Mouse (Mus musculus) gonadal fat pad, adult 2 months (tissue): ENCODE results near the gene Ube2j1. TPM values are rescaled to one million over a fixed set of nuclear protein-coding genes. Genes with fewer than 3 reads are reported as not detected.
"Not testable (repeated sequence)": the region's sequence is repeated elsewhere in the genome, so short reads cannot be mapped to it uniquely, and the experiment has no call there.

Experiments used
- DNase-seq: peaks from one replicate; pipeline ENCODE4 v3.0.0-alpha.2; 2012; ENCODE audit warnings: low read depth
- polyA plus RNA-seq: library from polyadenylated mRNA; depleted of rRNA; stranded (reverse); fragments of >200 nt; gene quantifications from 2 replicates; pipeline ENCODE4 v1.2.3, GENCODE M21; 2012; rRNA removed

The Ube2j1 gene
- polyA plus RNA-seq, result 29.5 and 31.6 TPM in 2 replicates

GRCm38 (mm10) chr4:33031195-33031960 is at the start of gene Ube2j1:
Gene Ube2j1, plus strand, starts transcription at chr4:33031416.
- DNase-seq, result no peak

GRCm38 (mm10) chr4:32981617-32982016 is 49.6 kb upstream of the Ube2j1 start:
- DNase-seq, result no peak

DNA sequence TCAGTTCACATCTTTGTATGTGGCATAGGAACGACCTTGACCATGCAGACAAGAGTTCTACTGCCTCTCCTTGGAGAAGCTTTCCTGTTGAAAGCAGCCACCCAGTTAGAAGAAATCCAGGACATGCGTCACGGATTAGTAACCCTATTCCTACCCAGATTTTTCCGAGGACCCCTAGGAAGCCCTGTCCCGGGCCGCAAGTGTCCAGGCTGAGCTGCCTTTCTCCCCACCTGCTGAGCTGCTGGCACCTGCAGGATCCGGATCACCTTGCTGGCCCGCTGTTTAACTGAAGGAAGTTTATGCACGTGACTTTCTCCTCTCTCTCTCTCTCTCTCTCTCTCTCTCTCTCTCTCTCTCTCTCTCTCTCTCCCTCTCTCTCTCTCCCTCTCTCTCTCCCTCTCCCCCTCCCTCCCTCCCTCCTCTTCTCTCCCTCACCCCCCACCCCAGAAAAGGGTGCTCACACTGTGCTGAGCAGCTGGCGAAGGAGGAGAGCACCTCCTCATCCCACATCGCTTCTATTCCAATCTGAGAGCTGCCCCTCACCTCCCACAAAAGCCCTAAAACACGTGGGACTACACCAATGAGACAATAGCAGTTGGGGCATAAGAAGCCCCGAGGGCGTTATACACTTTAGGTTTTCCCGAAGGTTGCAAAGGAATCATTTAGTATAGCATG is 49.0 kb upstream of the Ube2j1 start:
- no peak for DNase-seq

DNA sequence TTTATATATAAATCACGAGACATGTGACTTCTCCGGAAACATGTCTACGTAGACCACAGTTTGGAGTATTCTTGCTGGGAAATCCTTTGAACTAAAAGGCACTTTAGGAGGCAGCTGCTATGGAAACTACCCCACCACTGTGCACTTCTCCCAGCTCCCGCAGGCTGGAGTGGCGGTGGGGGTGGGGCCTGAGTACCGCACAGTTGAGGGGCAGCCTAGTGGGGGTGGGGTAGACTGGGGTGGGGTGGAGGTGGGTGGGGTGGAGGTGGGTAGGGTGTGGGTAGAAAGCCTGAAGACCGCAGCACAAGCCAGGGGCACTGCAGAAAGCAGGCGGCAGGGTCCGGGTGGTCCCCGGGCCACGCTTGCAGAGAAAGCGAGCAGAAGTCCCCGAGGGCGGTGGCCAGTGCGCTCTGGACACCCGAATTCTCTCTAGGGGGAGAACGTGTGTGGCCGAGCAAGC is 48.5 kb upstream of the Ube2j1 start, which contains the start of gene Rragd:
Gene Rragd, plus strand, starts transcription at position 322 of the 460 bp plus-strand sequence.
- DNase-seq, result no peak

DNA sequence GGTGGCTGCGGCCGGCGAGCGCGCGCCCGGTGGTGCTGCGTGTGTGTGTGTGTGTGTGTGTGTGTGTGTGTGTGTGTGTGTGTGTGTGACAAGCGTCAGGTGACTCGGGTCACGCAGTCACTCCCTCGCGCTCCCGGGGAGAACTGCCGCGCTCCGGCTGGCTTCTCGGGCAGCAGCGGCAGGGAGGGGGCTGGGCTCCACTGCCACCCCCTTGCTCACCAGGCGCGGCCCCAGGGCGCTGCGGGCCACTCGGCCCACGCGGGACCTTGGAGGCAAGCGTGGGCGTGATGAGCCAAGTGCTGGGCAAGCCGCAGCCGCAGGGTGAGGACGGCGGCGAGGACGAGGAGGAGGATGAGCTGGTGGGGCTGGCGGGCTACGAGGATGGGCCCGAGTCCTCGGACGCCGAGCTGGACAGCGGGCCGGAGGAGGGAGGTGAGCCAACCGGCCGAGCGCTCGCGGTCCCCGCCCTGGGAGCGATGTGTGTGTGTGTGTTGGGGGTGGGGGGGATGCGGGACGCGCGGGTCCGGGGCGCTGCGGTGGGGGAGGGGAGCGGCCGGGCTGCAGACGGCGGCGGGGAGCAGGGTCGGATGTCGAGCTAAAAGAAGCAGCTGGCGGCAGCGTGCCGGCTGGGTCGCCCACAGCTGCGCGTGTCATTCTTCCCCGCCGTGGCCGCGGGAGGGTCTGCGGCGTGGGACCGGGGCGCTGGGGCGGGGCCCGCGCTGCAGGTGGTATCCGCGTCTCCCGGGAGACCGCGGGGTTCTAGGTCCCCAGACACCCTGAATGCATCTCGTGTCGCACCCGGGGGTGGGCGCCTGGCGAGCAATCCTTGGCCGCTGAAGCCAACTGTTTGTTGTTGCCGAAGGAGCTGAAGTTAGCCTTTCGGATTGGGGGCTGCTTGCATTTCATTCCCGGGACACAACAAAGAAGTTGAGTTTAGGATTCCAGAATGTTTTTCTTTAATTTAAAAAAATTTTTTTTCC is 47.8 kb upstream of the Ube2j1 start:
- no peak for DNase-seq

DNA sequence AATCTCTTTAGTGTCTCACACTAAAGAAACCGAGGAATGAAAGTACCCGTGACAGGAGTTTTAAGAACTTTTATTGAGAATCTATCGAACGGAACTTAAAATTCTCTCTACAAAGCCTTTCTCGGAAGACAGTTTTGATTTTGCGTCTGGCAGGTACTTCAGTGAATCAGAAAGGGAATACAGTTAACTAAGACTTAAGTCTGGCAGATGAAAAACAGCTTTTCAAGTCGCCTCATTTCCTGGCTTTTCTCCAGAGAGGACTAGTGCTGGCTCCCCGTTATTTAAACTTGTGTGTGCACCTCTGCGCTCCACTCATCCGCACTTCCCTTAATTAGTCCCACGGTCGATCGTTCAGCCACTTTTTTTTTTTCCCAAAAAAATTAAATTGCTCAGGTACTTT is 47.0 kb upstream of the Ube2j1 start:
- DNase-seq, result no peak

- DNase-seq, result no peak
These were observed 46.2 kb upstream of the Ube2j1 start for GRCm38 (mm10) chr4:32984801-32985675.

- DNase-seq, result no peak
These were observed 45.5 kb upstream of the Ube2j1 start for GRCm38 (mm10) chr4:32985684-32986083.

DNA sequence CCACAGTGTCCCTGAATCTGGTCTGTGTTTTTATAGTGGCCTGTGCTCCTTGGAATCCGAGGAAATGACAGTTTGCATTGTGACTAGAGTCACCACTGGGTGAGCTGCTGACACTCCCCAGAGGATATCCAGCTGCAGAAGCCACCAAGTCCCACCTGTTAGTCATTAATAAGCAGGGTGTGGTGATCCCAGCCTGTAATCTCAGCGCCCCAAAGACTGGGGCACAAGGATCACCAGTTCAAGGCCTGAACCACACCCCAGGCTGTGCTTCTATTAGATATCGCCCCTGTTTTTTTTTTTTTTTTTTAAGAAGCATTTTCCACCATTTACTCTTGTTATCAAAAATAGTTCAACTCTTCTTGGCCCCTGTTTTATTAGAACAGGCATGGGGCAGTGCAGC is 44.2 kb upstream of the Ube2j1 start:
- DNase-seq, result no peak

DNA sequence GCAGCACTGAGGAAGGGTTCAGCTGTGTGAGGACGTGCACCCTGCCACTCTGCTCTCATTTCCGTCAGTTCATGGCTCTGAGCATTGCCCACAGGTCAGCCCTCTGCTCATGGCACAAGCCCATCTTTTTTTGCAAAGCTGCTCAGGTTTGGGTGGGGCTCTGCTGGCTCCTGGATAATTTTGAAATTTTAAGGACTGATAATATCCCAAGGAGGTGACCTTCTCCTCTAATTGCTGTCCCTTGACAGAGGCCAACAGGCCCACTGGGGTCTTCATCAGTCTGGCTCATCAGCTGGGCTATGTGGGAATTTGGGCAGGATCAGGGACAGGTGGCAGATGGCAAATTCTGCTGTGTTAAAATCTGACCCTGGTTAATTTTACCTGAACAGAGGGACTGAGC is 41.9 kb upstream of the Ube2j1 start:
- DNase-seq, result no peak

- DNase-seq, result no peak
These were observed 37.0 kb upstream of the Ube2j1 start for GRCm38 (mm10) chr4:32994168-32994567.

- no peak for DNase-seq
These were observed 35.1 kb upstream of the Ube2j1 start for GRCm38 (mm10) chr4:32996083-32996482.

DNA sequence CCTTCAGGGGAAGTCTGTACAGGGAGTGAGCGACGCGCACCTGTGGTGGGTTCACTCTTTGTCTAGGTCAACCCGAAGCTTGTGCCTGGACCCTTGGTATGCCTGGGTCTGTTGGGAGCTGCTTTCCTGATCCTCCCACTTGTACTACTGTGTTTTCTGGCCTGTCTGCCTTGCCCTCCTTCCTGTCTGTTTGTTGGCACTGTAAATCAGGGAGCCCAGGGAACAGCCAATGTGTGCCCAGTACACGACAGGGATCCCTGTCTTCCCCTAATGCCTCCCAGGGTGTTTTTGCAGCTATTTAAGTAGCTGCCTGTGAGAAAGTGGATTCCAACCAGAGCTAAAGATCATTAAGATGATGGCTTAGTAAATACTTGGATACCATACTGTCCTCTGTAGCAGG is 33.6 kb upstream of the Ube2j1 start:
- no peak for DNase-seq

DNA sequence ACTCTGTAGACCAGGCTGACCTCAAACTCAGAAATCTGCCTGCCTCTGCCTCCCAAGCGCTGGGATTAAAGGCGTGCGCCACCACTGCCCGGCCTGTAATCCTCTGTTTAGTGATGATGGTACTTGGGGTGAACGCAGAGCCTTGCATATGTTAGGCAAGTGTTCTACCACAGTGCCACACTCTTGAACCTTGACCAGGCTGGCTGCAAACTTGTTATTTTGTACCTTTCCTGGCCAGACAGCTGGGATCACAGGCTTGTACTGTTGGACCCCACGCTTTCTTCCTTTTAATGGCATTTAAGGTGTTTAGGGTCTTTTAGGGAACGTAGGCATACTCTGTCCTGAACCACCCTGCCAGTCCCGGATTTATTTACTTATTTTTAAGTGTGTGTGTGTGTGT is 32.2 kb upstream of the Ube2j1 start:
- DNase-seq, result no peak

- DNase-seq, result no peak
These were observed 29.1 kb upstream of the Ube2j1 start for GRCm38 (mm10) chr4:33002081-33002480.

- DNase-seq, result not testable (repeated sequence)
These were observed 25.4 kb upstream of the Ube2j1 start for GRCm38 (mm10) chr4:33005595-33006470.

DNA sequence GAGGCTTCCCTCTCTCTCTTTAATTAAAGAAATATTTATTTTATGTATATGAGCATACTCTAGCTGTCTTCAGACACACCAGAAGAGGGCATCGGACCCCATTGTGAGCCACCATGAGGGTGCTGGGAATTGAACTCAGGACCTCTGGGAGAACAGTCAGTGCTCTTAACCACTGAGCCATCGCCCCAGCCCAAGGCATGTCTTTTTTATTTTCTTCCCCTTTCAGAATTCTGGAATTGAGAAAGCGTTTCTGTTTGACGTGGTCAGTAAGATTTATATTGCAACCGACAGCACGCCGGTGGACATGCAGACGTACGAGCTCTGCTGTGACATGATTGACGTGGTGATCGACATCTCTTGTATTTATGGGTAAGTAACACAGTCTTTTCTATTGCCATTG is 24.4 kb upstream of the Ube2j1 start:
- DNase-seq, result no peak

DNA sequence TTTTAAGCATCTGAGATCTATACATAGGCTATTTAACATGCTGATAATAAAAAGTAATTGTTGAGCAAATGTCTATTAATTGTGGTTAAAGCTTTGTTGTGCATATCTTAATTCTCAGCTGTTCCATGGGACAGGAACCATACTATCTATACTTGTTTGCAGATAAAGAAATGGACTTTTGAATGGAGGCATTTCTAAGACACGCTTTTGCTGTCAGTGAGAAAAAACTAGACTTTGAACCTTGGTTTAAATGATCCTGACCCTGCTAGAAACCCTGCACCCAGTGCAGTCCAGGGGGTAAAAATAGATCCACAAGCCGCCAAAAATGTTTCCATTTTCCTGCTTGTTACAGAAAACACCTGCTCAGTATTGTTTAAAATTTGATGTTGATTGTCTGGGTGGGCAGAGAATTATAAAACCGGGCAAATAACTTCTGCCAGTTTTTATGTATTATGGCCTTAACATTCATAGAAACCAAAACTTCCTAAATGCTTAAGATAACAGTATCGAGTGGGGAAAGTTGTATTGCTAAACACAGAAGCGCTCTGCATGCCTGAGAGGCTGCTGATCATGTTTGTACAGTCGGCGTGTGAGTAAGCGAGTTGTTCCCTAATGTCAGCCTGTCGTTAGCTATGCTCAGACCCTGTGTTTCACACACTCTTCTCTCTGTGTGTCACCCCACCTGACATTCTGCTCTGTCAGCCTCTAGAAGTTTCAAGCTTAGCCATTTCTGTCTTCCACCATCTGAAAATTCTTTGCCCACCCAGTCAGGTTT is 23.6 kb upstream of the Ube2j1 start:
- DNase-seq, result no peak

- DNase-seq, result no peak
These were observed 21.1 kb upstream of the Ube2j1 start for GRCm38 (mm10) chr4:33010078-33010477.
